Mouse (Mus musculus) cerebellum, postnatal 36 days (tissue): ENCODE results near the gene Zfp740.
"Not testable (repeated sequence)": the region's sequence is repeated elsewhere in the genome, so short reads cannot be mapped to it uniquely, and the experiment has no call there.

ENCODE experiments used
- DNase-seq, 2 experiments: peaks; one replicate each; pipeline ENCODE4 v3.0.0; 2021 to 2022; ENCODE audit warnings: mixed read lengths in 2 of 2

The Zfp740 gene

DNA sequence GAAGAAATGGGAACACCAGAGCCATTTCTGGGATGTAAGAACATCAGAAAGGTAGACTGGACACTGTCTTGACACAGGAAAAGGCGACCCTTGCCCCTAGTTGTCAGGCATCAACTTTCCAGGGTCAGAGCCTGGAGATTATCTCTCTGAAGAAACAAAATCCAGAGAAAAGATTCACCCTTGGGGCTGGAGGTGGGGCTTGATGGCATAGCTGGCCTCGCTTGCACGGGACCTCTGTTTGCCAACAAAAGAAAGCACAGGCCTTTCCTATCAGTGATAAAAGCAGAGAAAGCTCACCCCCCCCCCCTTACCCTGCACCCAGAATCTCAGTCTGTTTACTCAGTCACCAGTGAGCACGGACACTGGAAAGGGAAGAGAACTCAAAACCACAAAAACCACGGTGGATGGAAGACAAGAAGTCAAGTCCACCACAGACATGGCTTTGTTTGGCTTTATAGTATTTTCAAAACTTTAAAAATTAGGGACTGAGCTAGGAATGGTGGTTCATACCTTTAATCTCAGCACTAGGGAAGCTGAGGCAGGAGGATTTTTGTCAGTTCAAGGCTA lies 10.1 kb upstream of the Zfp740 start:
- no peak for DNase-seq

DNA sequence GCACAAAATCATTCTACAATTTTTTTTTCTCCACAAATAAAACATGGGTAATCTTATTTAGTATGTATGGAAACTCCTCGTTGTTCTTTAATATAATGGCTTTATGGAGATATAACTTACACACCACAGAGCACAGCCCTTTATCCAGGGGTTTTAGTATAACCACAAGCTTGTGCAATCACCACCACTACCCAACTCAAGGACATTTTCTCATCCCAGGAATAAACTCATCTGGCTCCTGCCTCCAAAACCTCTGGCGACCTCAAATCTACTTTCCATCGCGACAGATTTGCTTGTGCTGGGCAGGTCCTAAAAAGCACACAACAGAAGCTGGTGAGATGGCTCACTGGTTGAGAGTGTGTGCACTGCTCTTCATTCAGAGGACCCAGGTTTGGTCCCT lies 9.4 kb upstream of the Zfp740 start:
- DNase-seq: no peak

DNA sequence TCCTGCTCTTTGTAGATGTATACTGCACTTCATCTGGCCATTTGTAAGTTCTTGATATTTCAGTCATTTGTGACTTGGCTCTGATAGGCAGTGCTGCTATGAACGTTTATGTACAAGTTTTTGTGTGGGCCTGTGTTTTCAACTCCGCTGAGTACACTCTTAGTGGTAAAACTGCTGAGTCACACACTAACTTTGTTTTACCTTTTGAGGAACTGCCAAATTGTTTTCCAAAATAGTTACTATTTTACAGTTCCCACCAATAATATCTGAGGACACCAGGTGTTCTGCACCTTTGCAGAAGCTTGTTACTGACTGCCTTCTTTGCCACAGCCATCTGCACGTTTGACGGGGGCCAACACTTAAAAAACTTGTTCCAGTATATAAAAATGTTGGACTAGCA lies 8.6 kb upstream of the Zfp740 start:
- no peak for DNase-seq

DNA sequence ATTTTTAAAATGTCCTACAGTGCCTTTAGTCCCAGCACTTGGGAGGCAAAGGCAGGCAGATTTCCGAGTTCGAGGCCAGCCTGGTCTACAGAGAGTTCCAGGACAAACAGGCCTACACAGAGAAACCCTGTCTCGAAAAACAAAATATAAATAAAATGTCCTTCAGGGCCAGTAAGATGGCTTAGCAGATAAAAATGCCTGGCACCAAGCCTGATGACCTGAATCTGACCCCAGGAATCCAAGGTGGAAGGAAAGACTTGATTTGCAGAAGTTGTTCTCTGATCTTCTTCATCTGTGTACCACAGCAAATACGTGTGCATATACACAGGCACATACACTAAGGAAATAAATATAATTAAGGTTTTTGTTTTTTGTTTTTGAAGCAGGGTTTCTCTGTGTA lies 7.7 kb upstream of the Zfp740 start:
- DNase-seq: no peak

DNA sequence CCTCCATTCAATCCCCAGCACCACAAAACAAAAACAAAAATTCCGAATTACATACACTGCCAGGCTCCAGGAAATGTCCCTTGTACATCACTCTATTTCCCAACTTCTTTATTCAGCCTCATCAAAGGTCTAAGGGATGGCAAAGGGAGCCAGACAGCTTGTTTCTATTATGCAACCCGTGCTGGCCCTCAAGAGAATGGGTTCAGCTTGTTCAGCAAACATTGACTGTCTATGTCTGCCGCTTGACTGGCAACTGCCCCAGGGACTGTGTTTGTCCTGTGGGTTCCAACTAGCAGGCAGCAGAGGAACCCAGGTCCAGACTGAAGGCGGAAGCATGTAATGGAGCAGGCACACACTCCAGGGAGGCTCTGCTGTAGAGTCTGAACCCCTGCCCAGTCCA lies 4.2 kb upstream of the Zfp740 start:
- DNase-seq: no peak

DNA sequence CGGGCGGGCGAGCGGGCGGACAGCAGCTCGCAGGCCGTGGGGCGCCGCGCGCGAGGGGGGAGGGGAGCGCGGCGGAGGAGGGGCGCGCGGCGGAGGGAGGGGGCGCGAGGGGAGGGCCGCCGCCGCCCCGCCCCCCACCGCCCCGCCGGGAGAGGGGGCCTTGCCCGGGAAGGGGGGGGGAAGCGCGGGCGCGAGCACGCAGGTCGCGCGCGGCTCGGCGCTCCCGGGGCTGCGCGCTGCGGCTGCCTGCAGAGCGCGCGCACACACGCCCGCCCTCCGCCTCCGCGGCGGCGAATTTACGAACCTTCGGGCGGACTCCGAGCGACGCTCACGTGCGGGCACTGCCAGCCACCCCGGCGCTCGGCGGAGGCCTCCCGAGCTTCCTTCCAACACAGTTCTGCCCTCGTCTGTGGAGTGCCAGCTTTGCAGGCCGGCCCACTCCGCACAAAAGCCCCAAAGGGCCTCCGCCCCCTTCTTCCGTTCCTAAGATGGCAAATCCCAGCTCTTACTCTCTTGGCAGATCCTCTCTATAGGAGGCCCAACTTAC lies 859 bp downstream of the Zfp740 start:
- DNase-seq: peak; percentile 50 to 70

DNA sequence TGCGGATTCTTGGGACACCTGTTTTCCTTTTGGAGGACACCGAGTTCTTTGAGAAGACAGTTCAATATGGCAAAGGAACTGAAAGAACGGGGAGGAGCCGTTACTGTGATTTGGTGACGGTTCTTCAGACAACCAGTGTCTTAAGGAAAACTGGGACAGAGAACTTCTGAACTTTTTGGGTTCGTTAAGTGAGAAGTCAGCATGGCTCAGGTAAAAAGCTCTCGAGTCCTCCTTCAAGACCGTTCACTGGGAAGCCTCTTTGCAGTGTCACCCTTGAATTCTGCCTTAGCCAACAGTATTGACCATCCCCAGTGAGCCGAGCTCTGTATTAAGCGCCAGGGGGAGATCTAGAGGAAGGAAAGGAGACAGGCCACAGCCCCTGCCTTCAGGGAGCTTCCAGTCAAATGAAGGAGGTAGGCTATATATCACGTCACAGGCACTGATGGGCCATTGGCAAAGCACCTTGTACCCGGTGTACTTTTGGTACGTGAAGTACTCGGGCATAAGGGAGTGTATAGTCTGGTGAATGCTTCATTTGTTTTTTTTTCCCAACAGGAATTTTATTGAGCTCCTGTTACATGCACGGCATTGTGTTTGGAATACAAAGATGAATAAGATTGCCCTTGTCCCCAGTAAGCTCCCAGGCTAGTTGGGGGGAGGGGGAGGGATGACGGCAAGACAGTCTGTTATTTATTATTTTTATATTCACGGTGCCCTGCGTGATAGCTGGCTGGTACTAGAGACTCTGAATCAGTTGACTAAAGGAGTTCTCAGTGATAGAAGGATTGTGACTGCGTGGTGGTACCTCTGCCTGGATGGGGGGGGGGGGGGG lies 1.8 kb downstream of the Zfp740 start, which contains the start of gene Csad:
TSS of gene Csad (minus strand) at position 51 of the 832 bp plus-strand sequence.
- DNase-seq: no peak

DNA sequence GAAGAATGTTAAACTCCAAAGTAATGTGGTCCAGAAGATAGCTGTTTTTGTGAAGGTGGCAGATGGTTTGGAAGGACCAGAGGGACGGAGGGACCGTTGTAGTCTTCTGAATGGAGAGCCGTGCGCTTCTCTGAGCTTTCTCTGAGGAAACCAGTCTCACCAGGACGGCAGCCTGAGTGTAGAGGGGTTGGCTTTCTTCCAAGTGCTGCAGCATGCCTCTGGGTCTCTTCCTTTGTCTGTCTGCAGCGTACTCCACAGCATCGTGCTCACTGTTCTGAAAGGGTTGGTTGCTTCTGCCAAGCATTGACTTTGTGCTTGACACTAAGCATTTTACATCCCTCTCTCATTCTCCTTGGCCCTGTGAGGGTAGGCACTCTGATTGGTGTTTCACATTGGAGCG lies 2.7 kb downstream of the Zfp740 start:
- peak in 1 of 2 experiments; percentile 33 for DNase-seq

DNA sequence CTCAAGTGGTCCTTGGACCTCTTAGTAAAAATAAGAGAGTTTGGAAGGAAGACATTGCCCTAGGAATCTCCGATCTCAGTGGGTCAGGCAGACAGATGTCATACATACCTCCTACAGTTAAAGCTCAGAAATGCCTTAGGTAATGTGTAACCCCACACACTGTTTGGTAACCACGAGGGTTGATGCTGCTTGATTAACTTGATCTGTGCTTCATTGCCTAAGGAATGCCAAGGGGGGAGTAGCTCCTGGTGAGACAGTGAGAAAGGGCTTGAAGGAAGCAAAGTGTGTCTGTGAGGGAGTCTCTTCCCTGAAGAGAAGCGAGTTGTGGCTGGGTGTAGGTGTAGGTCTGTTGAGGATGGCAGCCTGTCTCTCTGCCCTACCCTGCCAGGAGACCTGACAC lies 4.3 kb downstream of the Zfp740 start:
- no peak for DNase-seq

DNA sequence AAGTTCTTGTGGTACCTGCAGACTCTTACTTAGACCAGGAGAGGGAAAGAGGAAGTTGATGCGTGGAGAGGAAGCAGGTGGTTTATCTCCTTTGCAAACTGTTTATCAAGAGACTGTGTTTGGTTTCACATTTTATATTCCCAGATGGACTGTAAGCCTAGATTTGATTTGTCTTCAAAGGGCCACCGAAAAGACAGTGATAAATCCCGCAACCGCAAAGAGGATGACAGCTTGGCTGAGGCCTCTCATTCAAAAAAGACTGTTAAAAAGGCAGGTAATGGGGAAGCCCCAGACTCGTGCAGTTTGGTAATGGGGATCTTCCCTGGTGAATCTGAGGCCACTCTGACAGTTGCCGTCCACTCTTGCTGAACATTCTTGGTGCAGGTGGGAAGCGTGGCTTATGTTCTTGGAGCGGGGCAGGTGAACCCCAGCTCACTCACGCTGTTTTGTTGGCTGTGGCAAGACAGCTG lies 5.1 kb downstream of the Zfp740 start:
- DNase-seq: no peak

DNA sequence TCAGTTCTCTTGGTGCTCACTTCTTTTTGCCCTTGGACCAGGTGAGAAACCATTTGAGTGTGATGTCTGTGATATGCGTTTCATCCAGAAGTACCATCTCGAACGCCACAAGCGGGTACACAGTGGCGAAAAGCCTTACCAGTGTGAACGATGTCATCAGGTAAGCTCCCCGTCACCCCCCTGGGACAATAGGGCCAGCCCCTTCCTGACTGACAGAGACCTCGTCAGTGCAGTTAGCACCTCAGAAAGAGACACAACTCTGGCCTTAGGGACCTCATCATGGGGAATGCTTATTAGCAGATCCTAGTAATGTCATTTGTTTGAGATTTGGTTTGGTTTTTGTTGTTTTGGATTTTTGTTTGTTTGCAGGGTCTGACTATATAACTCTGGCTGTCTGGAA lies 6.1 kb downstream of the Zfp740 start:
- no peak for DNase-seq

DNA sequence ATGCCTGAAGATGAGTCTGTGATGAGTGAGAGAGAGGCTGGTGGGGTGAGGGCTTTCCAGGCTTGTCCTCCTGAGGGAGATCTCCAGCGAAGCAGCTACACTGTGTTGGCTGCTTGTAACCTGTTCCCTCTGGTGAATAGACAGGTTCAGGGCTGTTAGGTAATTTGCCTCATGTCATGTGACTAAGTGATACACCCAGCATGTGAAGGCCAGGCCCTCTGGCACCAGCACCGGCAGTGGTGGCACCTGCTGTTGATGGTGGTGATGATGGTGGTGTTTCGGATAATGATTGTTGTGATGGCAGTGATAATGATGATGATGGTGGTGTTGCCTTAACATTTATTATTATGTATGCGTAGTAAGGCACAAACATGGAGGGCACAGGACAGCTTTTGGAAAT lies 7.8 kb downstream of the Zfp740 start:
- DNase-seq: no peak

DNA sequence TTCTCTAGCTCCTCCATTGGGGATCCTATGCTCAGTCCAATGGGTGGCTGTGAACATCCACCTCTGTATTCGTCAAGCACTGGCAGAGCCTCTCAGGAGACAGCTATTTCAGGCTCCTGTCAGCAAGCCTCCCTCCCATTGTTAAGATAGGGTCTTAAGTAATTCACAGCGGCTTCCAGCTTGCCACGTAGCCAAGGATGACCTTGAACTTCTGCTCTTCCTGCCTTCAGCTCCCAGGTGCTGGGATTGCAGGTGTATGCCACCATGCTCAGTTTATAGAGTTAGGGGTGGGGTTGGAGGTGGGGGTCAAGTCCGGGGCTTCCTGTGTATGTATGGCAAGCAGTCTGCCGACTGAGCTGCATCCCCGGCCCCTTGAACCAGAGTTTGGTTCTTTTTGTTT lies 8.8 kb downstream of the Zfp740 start:
- DNase-seq: no peak

DNA sequence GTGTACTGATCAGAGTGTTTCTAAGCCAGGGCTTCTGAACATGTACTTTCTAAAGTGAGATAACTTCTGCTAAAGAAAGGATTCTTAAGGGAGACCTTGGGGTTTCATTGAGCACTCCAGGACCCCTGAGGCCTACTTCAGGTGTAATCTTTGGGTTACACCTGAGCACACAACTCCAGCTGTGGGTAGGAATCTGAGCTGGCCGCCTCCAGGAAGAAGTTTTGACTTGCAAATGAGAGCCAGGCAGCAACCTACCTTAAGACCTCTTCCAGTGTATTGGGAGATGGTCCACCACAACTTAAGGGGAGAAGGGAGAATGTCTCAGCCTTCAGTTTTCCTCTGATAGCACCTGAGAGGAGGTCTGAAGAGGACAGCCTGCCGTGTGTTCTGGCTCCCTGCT lies 11.1 kb downstream of the Zfp740 start:
- DNase-seq: no peak

DNA sequence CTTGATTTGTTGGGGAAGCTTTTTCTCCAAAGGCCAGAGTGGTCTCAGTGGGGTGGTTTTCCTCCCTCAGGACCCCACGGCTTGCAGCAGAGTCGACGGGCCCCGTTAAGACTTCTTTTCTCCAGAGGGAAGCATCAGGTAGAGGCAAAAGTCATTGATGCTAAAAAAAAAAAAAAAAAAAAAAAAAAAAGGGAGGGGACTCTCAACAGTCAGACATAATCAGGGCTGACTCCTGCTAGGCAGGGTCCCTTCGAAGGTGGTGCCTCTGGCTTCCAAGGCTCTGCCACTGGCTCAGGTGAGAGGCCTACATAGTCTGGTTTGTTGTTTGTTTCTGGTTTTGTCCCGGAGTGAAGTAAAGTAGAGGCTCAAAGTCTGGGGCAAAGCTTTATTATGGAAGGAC lies 12.6 kb downstream of the Zfp740 start:
- no peak for DNase-seq

DNA sequence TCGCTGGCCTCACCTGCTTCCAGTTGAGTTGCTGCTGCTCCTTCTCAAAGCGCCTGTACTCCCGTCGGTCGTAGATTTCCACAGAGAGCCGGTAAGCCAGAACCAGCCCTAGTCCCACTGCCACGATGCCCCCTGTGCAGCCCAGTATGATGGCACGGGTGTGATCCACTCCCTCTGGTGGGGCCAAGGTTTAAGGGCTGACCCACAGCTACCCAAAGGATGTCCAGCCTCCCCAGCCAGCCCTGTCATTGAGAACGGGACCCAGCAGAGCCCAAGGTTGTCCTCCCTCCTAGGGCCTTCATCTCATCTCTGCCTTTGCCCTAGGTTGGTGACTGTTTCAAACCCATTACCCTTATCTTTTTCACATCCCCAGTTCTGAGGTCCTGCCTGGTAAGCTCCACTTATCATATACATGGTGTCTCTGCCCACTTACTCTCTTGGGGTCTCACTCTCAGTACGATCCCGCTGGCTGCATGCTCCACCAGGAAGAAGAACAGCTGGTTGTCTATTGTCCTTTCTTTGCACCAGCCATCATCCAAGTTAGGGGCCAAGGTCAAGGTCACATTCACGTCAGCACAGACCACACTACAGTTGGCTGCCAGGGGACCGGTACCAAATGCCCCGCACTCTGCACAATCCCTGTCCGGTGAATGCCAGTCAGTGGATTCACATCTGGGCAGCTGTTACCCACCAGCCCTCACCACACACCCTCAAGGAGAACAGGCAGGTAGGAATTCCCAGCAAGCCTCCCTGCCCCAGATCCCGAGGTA lies 13.6 kb downstream of the Zfp740 start:
- DNase-seq: no peak

DNA sequence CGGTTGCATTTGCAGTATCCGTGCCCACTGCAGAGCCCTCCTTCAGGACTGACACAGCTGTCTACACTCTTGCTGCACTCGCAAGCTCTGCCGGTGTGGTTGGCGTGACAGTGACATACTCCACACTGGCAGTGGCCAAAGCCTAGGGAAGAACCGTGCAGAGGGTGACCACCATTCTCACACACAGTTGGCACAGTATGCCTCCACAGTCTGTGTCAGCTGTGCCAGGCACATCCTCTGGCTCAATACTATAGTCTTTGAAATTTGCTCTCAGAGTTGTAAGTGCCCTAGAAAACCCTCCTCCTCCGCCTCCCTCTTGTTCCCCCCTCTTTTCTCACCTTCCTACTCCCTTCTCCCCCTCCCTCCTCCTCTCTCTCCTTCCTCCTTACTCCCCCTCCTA lies 14.3 kb downstream of the Zfp740 start:
- DNase-seq: no peak

DNA sequence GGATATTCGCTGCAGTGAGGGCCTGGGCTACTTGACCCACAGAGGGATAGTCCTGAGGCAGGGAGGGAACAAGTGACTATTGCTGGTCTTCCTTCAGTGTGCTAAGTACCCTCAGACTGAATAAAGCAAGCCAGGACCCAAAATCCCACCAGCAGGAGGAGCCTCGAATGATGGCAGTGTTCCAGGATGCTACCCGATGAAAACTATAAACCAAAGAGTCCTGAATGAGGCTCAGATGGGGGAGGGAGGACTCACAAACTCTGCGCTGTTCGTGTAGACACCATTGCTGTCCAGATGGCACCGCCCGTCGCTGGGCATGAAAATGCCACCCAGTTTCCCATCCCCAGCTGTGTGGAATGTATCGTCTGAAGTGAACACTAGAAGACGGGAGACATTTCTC lies 19.3 kb downstream of the Zfp740 start:
- DNase-seq: no peak

DNA sequence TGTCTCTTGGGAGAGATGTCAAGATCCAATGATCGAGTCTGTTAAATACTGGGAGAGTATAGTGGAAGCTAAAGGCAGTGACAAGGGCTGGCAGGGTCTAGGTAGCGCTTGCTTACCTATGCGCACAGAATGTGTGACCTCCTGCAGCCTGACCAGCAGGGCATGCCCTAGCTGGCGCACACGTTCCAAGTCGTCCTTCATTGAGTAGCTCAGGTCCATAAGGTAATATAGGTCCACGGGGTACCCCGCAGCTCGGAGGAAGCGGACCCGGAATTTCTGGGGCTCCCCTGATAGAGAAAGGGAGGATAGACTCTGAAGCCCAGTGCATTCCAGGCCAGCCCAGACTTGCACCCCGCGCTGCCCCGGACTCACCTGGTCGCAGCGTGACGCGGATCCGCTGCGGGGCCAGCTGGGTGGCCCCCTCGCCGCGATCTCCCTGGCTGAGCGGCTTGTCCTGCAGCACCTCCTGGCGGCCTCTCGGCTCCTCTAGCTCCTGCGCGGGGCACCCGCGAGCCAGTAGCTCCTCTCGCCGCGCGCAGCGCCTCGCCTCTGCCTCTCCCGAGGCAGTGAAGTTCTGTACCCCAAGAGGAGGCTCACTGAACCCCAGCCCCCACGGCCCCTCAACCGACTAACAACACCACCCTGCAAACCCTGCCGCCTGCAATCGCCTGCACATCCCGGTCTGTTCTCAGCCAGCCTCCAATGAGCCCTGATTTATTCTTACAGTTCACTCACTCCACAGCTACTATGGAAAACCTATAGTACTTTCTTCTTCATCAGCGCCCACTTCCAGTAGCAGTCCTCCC lies 21.3 kb downstream of the Zfp740 start:
- DNase-seq: peak; percentile 83 to 85

DNA sequence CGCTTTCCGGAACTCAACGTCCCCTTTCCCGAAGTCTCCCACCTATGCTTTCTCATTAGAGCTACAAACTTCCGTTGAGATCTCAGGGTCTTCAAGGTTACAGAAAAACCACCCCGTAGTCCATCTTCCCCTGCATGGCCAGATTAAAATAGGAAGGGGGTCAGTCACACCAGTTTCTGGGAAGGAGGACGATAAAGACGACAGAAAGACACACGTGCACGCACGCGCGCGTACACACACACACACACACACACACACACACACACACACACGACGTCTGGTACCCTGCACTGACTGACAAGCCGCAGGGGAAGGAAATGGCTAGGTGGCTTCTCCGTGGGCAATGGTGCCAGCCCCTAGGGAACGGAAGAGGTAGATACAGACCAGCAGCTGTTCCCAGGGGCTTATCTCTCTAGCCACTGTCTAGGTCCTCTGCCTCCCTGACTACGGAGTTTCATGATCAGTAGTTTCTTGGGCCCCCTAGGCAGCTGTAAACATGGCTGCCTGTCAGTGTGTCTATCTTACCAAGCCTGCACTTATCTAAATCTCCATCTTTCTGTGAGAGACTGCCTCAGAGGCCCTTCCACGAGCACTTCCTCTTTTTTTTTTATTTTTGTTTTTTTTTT lies 22.1 kb downstream of the Zfp740 start:
- no peak for DNase-seq

DNA sequence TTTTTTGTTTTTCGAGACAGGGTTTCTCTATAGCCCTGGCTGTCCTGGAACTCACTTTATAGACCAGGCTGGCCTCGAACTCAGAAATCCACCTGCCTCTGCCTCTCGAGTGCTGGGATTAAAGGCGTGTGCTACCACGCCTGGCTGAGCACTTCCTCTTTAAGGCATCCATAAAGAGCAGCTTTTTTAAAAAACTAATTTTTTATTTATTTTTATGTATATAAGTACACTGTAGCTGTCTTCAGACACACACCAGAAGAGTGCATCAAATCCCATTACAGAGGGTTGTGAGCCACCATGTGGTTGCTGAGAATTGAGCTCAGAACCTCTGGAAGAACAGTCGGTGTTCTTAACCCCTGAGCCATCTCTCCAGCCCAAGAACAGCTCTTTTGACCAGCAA lies 22.6 kb downstream of the Zfp740 start:
- not testable (repeated sequence) for DNase-seq
